24 mouse cellular contexts compared by ENCODE assay signal in genomic region chr11:105626201-105626600, GRCm38 (mm10). TPM values are rescaled to one million over a fixed set of nuclear protein-coding genes. Genes with fewer than 3 reads are reported as not detected.
DNase-seq lines count a peak whose midpoint lies in the region; ATAC-seq and TF ChIP-seq lines count a peak whose summit lies in the region.
"Had no signal": no experiment of that assay in that cellular context is flagged by ENCODE, and none has a peak within 500 bp of the region (broad histone marks: within the 10 kb centered on the region; RNA-seq: fewer than 3 reads in every experiment).

No protein-coding gene starts in this region.

- peak; percentile 25; the same call in 1 of the 2 replicates for ATAC-seq in intestine, embryonic 15.5 days
- ATAC-seq in intestine, postnatal 0 days, result no peak
- ATAC-seq in liver, embryonic 12.5 days, result no peak
- ATAC-seq: activated CD4-positive, CD25-positive, alpha-beta regulatory T cell, adult 4 months; CD4-positive, CD25-positive, alpha-beta regulatory T cell, adult 4 months; forebrain, embryonic 13.5 days; forebrain, embryonic 15.5 days; Patski had no signal

- no peak overlapping the region for H3K27ac ChIP-seq in intestine, embryonic 15.5 days
- H3K27ac ChIP-seq in intestine, postnatal 0 days (ENCODE audit: low read depth, low read length), result no peak overlapping the region
- no peak overlapping the region for H3K27ac ChIP-seq in liver, adult 2 months (replicated peaks; ENCODE audit: insufficient read depth, low read depth, low read length)
- H3K27ac ChIP-seq in liver, embryonic 12.5 days, result no peak overlapping the region
- H3K27ac ChIP-seq: embryonic facial prominence, embryonic 10.5 days; embryonic facial prominence, embryonic 12.5 days; forebrain, embryonic 13.5 days; forebrain, embryonic 15.5 days had no signal

- H3K9me3 ChIP-seq in intestine, embryonic 15.5 days, result no peaks in the 10 kb centered on the region
- no peaks in the 10 kb centered on the region for H3K9me3 ChIP-seq in intestine, postnatal 0 days (ENCODE audit: control insufficient read depth)
- no peaks in the 10 kb centered on the region for H3K9me3 ChIP-seq in liver, embryonic 12.5 days (replicated peaks)
- H3K9me3 ChIP-seq: embryonic facial prominence, embryonic 10.5 days; embryonic facial prominence, embryonic 12.5 days; forebrain, embryonic 13.5 days; forebrain, embryonic 15.5 days; G1E had no signal

- TF ChIP-seq POLR2A in liver, adult 2 months (IDR thresholded peaks at IDR 0.05; ENCODE audit: extremely low read depth, insufficient read depth, low read length), result no peak

- H3K4me2 ChIP-seq in intestine, embryonic 15.5 days (replicated peaks), result no peak overlapping the region
- no peak overlapping the region for H3K4me2 ChIP-seq in intestine, postnatal 0 days (replicated peaks; ENCODE audit: low read depth)
- no peak overlapping the region for H3K4me2 ChIP-seq in liver, embryonic 12.5 days
- H3K4me2 ChIP-seq: embryonic facial prominence, embryonic 12.5 days; forebrain, embryonic 13.5 days; forebrain, embryonic 15.5 days had no signal

- no peaks in the 10 kb centered on the region for H3K4me1 ChIP-seq in intestine, embryonic 15.5 days (replicated peaks)
- H3K4me1 ChIP-seq in intestine, postnatal 0 days (replicated peaks; ENCODE audit: control insufficient read depth, insufficient read depth, low read length), result no peaks in the 10 kb centered on the region
- no peaks in the 10 kb centered on the region for H3K4me1 ChIP-seq in liver, adult 2 months (ENCODE audit: control insufficient read depth, insufficient read depth, low read length)
- peaks cover 1% of the 10 kb centered on the region; the same call in 1 of the 2 replicates for H3K4me1 ChIP-seq in liver, embryonic 12.5 days
- H3K4me1 ChIP-seq: embryonic facial prominence, embryonic 10.5 days; embryonic facial prominence, embryonic 12.5 days; forebrain, embryonic 13.5 days; forebrain, embryonic 15.5 days had no signal

- H3K36me3 ChIP-seq in intestine, embryonic 15.5 days, result no peaks in the 10 kb centered on the region
- H3K36me3 ChIP-seq in intestine, postnatal 0 days (ENCODE audit: control insufficient read depth, insufficient read depth), result no peaks in the 10 kb centered on the region
- H3K36me3 ChIP-seq in liver, adult 2 months (ENCODE audit: control insufficient read depth, insufficient read depth, low read length), result no peaks in the 10 kb centered on the region
- H3K36me3 ChIP-seq in liver, embryonic 12.5 days, result no peaks in the 10 kb centered on the region
- H3K36me3 ChIP-seq: embryonic facial prominence, embryonic 10.5 days; embryonic facial prominence, embryonic 12.5 days; forebrain, embryonic 15.5 days; G1E had no signal

- H3K79me2 ChIP-seq in liver, adult 2 months (ENCODE audit: control insufficient read depth, insufficient read depth, low read length), result no peaks in the 10 kb centered on the region

- H3K27me3 ChIP-seq in intestine, embryonic 15.5 days (replicated peaks), result no peaks in the 10 kb centered on the region
- no peaks in the 10 kb centered on the region for H3K27me3 ChIP-seq in intestine, postnatal 0 days (replicated peaks; ENCODE audit: control insufficient read depth, insufficient read depth, low read length)
- no peaks in the 10 kb centered on the region for H3K27me3 ChIP-seq in liver, adult 2 months (ENCODE audit: control insufficient read depth, insufficient read depth, low read length)
- no peaks in the 10 kb centered on the region for H3K27me3 ChIP-seq in liver, embryonic 12.5 days (replicated peaks)
- H3K27me3 ChIP-seq: CH12.LX; embryonic facial prominence, embryonic 12.5 days; forebrain, embryonic 13.5 days; forebrain, embryonic 15.5 days; Patski had no signal

- no peak overlapping the region for H3K9ac ChIP-seq in intestine, embryonic 15.5 days
- no peak overlapping the region for H3K9ac ChIP-seq in intestine, postnatal 0 days (ENCODE audit: low read depth, low read length)
- no peak overlapping the region for H3K9ac ChIP-seq in liver, adult 2 months (ENCODE audit: low read depth, low read length)
- H3K9ac ChIP-seq in liver, embryonic 12.5 days, result no peak overlapping the region
- H3K9ac ChIP-seq: embryonic facial prominence, embryonic 12.5 days; forebrain, embryonic 13.5 days; forebrain, embryonic 15.5 days had no signal

- no peak for TF ChIP-seq CTCF in intestine, postnatal 0 days (IDR thresholded peaks at IDR 0.05; ENCODE audit: low read depth)
- TF ChIP-seq CTCF in liver, adult 2 months (IDR thresholded peaks at IDR 0.05; ENCODE audit: low read depth, low read length), result no peak

- H3K4me3 ChIP-seq in intestine, embryonic 15.5 days (replicated peaks), result no peak overlapping the region
- H3K4me3 ChIP-seq in intestine, postnatal 0 days (ENCODE audit: low read depth, low read length), result no peak overlapping the region
- H3K4me3 ChIP-seq in liver, adult 2 months (ENCODE audit: insufficient read depth, low read depth, low read length), result no peak overlapping the region
- H3K4me3 ChIP-seq in liver, embryonic 12.5 days, result no peak overlapping the region
- H3K4me3 ChIP-seq: embryonic facial prominence, embryonic 10.5 days; embryonic facial prominence, embryonic 12.5 days; forebrain, embryonic 13.5 days; forebrain, embryonic 15.5 days had no signal

- DNase-seq in kidney, adult 9 months, result peak; percentile 52
- no peak for DNase-seq in kidney, postnatal 4 days
- DNase-seq in liver, adult 2 months (ENCODE audit: extremely low read depth, low read depth, low spot score), result peak; percentile 13
- DNase-seq: adrenal gland, adult 8-10 months; adrenal gland, postnatal 14 days; adrenal gland, postnatal 36 days; B cell, adult 2 months; cerebellum, adult 11-12 months; cerebellum, adult 2 months; cerebellum, adult 9-10 months; cerebellum, postnatal 10 days; cerebellum, postnatal 25 days had no signal

- WGBS in intestine, embryonic 15.5 days, result 91% methylated on average over 1 of the region's 1 CpGs
- WGBS in intestine, postnatal 0 days, result 92% methylated on average over 1 of the region's 1 CpGs
- WGBS in liver, adult 2 months, result 98% methylated on average over 1 of the region's 1 CpGs
- WGBS in liver, embryonic 12.5 days (ENCODE audit: insufficient replicate concordance), result 85% methylated on average over 1 of the region's 1 CpGs

RNA-seq across cellular contexts. Expression of gene Tanc2, which starts 36.4 kb away (rescaled TPM):
- polyA plus RNA-seq in intestine, embryonic 15.5 days (2015; fragmentation: Nextera tagmentation; extraction: Ambion mirVana), result 8.2 TPM in 2 replicates
- polyA plus RNA-seq in intestine, postnatal 0 days (2015; fragmentation: Nextera tagmentation; extraction: Ambion mirVana), result 3.0 and 3.5 TPM in 2 replicates
- total RNA-seq in liver, adult 2 months (2014; rRNA removed), result 2.4 and 2.8 TPM in 2 replicates
- 0.97 and 1.0 TPM in 2 replicates for polyA plus RNA-seq in liver, adult 2 months (2012; rRNA removed)
- 3.4 and 4.4 TPM in 2 replicates for polyA plus RNA-seq in liver, embryonic 12.5 days (2016; fragmentation: Nextera tagmentation; extraction: Ambion mirVana)
- polyA plus RNA-seq: G1E had no signal

Comparison
In these comparisons a context has a peak if more than half of its experiments do, and no peak if none do; other contexts are left out.
1. DNase-seq: peak in kidney, adult 9 months (single experiment) and liver, adult 2 months (single experiment); none in kidney, postnatal 4 days (0 of 2).